Mouse (Mus musculus) testis, postnatal 10 days (tissue): ENCODE data around the gene Sh3gl1.
A peak's percentile ranks its signal among the peaks of the same experiment; 100 is the strongest.

Source experiments
- DNase-seq: peaks from one replicate; pipeline ENCODE4 v3.0.0; 2021; ENCODE audit warnings: low spot score

Gene Sh3gl1

DNA sequence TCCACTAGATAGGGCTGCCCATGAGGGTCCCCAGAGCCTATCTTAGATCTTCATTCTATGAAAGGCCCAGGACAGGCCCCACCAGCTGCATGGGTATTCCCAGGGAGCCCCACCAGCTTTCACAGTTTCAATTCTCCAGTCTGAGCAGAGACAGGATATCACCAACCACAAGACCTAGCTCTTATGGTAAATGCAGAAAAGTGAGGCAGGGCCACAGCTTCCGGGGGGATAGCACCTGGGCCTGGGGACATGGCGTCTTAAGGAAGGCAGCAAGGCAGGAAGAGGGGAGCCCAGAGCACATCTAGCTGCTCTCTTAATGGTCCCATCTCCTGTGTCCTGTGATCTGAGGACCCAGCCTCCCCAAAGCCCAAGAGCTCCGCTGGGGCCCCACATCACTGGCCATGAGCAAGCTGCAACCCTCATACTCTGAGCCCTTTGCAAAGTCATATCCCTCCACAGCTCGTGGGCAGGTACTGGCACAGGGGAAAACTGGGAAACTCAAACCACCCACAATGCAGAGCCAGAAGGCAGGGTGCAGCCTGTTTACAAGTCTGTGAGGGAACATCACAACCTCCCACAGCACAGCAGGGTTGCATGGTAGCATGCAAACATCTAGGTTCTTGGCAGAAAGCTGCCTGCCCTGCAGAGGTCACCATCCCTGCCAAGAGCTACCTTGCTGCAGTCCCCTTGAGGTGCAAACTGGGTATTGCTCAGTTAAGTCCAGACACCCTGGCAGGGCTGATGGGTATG is 15.1 kb downstream of the Sh3gl1 start:
- DNase-seq, result no peak

DNA sequence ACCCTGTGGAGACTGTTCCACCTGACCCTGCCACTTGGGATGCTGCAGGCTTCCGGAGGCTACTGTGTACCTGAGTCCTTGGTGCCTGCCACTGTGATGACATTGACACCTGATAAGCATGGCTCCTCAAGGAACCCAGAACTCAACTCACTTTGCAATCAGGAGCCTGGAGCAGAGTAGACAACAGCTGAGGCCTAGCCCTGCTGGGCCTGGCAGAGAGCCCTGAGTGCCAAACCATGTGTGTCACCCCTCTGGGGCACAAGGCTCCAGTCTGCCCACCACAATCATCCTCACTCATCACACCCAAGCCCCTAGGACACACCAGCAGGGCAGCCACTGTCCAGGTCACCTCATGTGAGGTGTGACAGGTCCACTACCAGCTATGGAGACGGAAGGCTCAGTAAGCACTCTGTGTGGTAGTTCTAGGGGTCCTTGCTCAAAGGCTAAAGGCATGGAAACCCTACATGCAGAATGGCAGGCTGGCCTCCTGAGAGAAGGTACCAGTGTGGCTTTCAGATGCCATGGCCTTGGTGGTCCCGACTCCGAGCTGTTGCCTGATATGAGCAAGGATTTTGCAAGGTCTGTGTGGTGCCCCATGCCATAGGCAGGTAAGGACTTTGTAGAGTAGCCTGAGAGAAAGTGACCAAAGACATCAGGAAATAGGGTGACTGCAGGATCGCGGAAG is 15.9 kb downstream of the Sh3gl1 start:
- no peak for DNase-seq

DNA sequence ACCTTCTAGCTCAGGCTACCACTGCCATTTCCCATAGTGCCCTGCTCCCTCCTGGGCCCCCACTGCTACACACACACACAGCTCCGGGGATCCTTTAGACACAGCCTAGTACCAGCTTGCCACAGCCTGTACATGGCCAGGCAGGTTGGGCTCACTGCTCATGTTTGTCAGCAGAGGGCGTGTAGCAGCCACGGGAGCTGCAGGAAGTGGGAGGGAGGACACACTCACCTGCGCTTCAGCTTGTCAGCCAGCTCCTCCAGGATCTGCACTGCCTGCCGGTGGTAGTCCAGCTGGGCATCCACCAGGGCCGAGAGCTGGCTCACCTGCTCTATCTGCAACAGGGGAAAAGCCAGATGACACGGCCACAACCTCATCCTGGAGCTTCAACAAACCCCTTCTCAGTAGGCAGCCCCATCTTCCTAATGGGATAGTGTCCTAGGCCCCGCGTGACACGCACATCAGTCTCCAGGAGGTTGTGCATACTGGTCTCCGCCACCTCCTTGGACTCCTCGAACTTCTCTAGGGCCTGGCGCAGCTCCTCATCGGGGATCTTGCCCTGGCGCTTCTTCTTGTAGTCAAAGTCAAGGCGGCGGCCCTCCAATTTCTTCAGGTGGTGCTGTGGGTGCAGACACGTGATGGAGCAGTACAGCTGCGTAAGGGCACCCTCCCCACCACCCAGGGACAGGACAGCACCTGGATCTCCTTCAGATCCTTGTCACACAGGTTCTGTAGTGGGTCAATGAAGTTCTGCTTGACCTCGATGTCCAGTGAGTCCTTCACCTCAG is 17.9 kb downstream of the Sh3gl1 start:
- peak; percentile 70 for DNase-seq

GRCm38 (mm10) chr17:56017848-56018247 is 18.6 kb downstream of the Sh3gl1 start:
- no peak for DNase-seq

DNA sequence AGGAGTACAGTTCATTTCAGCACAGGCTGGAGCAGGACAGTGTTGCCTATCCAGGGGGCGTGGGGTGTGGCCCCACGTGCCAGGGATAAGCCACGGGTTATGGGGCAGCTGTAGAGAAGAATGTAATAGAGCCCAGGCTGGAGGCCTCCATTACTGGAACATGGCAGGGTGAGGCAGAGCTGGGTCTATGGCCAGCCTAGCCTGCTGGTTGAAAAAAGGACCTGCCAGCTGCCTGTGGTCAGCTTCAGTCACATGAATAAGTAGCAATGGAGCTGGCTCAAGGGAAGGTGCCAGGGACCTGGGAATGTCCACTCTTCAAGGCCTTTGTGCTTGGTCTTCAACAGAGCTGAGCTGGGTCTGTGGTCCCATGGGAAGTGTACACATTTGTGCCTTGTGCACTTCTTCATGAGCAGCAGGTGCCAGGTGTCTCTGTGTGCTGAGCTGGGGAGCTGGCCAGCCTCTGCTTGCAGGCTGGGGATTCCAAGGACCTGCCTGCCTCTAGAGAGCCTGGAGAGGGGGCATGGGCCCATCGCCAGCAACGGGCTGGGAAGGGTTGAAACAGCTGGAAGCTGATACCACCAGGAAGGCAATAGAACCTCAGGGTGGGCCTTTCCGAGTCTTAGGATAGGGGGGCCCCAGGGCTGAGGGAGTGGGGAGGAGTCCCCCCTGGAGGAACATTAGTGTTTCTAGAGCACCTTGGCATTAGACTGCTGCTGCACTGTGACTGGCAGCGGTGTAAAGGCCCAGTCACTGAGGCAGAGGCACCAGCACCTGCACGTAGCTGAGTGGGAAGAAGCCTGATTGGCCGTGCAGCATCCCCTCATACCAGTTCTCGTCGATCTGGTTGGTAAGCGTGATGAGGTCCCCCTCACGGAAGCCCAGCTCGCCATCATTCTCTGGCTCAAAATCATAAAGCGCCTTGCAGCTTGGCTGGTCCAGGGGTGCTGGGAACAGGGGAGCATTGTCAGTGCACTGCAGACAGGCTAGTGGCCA is 19.3 kb downstream of the Sh3gl1 start:
- DNase-seq, result no peak

GRCm38 (mm10) chr17:56016382-56016781 is 20.1 kb downstream of the Sh3gl1 start:
- DNase-seq, result no peak

GRCm38 (mm10) chr17:56015293-56015692 is 21.1 kb downstream of the Sh3gl1 start:
- no peak for DNase-seq

DNA sequence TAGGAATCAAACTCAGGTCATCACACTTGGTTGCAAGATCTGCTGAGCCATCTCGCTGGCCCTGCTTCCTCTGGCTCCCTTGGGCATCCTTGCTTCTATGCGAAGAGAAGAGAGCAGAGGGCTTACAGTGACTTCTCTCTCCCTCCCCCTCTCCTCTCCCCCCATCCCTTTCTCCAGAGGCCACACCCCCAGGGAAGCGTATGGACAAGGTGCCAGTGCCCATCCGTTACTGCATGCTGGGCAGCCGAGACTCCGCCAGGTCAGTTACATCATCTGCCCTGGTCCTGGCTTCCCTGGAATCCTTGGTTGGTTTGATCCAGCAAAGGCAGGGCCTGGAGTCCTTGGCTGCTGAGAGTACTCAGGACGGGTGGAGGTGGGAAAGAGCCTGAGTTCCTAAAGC is 25.0 kb downstream of the Sh3gl1 start:
- DNase-seq, result no peak

DNA sequence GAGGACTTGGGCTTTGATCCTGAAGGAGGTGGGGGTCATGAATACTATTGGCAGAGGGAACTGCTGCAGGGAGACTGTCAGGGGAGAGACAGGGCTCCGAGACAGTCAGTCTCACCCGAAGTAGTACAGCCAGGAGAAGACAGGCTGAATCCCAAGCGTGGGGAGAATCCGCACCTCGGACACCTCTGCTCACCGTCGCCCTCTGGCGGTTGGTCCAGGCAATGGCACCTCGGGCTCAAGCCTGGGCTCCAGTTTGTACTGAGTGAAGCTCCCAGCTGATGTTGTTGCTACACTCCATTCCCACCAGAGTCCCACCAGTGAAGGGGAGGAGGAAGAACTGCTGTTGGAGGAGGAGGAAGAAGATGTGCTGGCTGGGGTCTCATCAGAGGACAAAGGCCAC is 25.8 kb downstream of the Sh3gl1 start:
- DNase-seq, result peak; percentile 93

GRCm38 (mm10) chr17:56010255-56010654 is 26.2 kb downstream of the Sh3gl1 start:
- no peak for DNase-seq

- no peak for DNase-seq
Measured at GRCm38 (mm10) chr17:56009962-56010240, 26.5 kb downstream of the Sh3gl1 start.

- peak; percentile 90 for DNase-seq
Measured at GRCm38 (mm10) chr17:56009088-56009961, 27.1 kb downstream of the Sh3gl1 start.

DNA sequence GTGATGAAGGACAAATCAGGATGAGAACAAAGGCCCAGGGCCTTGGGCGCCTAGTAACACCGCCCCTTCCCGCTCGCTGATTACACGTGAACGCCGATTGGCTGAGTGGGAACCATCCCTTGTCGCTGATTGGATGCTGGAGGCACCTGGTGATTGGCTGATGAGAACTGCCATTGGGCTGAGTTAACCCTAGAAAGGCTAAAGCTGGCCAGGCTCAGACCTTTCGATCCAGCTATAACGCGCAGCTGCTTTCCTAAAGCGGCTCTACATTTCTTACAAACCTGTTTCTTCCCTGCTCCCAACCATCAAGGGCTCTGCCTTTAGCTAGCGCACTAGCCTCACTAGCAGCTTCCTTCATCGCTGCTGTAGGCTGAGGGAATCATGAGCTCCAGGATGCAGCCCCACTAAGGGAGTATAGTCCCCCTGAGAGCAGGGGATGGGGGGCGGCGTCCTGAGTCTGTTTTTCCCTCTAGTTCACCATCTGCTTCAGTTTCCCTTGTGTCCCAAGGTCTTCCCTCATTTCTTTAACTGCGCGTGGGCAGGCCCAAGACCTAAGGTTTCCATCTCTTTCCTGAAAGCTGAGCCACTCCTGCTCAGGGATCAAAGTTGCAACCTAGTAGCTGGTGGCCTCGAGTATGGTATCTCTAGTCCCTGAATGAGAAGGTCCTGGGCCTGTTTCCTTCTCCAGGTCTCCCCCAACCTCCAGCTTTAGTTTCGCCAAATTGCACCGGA is 27.9 kb downstream of the Sh3gl1 start:
- peak; percentile 88 for DNase-seq

- DNase-seq, result no peak
Measured at GRCm38 (mm10) chr17:56007444-56008355, 28.7 kb downstream of the Sh3gl1 start.

DNA sequence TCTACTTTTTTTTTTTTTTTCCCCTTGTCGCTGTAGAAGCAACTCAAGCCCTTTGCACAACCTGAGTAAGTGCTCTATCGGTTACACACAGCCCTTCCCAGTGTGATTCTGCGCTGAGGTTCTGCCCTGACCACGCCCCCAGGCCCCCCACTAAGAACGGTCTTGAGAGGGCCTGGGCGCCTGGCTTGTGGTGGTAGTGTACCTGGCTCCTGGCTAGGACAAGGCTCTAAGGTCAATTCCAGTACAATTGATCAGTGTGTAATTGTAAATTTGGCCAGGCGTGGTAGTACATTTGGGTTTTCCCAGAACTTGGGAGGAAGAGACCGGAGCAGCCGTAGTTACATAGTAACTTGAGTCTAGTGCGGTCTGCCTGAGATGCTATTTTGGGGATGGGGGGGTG is 29.5 kb downstream of the Sh3gl1 start:
- DNase-seq, result no peak

DNA sequence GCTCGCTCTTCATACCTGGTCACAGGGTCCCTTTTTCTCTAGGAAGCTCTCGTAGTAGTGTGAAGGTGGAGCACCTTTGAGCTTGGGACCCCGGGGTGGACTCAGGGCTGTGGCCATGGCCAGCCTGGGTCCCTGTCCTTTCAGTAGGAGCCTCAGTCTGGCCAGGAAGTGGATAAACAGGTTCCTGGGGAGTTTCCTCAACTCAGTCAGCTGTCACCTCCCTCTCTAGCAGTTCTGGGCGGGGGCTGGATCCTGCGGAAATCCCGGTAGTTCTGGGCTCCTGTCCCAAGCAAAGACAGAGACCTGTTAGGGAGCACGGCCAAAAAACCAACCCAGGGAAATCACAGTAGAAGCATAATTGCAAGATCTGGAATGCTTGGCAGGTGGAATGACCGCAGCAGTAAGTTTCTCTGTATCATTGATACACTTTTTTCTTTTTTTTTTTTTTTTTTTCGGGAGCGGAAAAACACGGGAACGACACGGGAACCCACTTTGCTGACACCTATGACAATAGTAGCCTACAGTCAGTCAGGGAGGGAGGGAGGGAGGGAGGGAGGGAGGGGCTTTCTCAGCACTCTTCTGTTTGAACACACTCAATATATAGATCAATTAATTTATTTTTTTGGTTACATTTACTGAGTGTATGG is 30.9 kb downstream of the Sh3gl1 start, which contains the start of the genes Stap2 and Mpnd:
Stap2 (minus strand) TSS at position 170 of the 647 bp plus-strand sequence.
Mpnd (plus strand) TSS at position 297 of the 647 bp plus-strand sequence.
- peak; percentile 78 for DNase-seq

- no peak for DNase-seq
Measured at GRCm38 (mm10) chr17:56003000-56003399, 33.4 kb downstream of the Sh3gl1 start.

DNA sequence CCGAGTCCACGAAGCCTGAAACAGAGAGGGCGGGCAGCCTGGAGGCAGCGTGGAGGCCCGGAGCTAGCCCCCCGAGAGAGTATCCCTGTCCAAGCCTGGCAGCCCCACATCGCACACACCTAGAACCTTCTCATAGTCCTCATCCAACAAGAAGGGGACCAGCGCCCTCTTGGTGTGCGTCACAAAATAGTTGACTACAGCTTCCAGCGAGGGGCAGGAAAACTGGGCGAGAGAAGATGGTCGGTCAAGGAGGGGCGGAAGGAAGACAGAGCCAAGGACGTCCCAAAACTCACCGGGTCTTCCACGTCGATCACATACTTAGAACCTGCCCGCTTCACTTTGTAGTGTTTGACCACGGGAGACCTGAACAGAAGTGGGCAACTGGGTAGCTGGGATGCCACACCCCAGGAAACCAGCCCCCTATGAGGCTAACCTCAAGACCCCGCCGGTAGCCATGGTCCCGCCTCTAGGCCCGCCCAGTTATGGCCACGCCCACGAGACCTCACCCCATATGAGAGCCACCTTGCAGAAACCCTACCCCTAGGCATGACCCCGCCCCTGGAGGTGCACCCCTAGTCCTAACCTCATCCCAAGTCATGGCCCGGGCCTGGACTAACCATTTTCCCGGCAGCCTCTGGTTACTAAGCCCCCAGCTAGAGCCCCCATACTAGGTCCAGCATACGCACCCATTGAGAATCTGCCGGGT is 36.5 kb downstream of the Sh3gl1 start:
- peak; percentile 65 for DNase-seq
